Mouse (Mus musculus) urinary bladder, adult 2 months (tissue): ENCODE data around the gene Tmem221. TPM values are rescaled to one million over a fixed set of nuclear protein-coding genes. Genes with fewer than 3 reads are reported as not detected.
A peak's percentile ranks its signal among the peaks of the same experiment; 100 is the strongest.

ENCODE experiments used
- DNase-seq: peaks from one replicate; pipeline ENCODE4 v3.0.0; 2022; ENCODE audit warnings: low spot score
- polyA plus RNA-seq: library from polyadenylated mRNA; depleted of rRNA; stranded (reverse); fragments of >200 nt; gene quantifications from 2 replicates; pipeline ENCODE4 v1.2.3, GENCODE M21; 2012; rRNA removed

The Tmem221 gene
- polyA plus RNA-seq = 2.3 and 3.0 TPM in 2 replicates

DNA sequence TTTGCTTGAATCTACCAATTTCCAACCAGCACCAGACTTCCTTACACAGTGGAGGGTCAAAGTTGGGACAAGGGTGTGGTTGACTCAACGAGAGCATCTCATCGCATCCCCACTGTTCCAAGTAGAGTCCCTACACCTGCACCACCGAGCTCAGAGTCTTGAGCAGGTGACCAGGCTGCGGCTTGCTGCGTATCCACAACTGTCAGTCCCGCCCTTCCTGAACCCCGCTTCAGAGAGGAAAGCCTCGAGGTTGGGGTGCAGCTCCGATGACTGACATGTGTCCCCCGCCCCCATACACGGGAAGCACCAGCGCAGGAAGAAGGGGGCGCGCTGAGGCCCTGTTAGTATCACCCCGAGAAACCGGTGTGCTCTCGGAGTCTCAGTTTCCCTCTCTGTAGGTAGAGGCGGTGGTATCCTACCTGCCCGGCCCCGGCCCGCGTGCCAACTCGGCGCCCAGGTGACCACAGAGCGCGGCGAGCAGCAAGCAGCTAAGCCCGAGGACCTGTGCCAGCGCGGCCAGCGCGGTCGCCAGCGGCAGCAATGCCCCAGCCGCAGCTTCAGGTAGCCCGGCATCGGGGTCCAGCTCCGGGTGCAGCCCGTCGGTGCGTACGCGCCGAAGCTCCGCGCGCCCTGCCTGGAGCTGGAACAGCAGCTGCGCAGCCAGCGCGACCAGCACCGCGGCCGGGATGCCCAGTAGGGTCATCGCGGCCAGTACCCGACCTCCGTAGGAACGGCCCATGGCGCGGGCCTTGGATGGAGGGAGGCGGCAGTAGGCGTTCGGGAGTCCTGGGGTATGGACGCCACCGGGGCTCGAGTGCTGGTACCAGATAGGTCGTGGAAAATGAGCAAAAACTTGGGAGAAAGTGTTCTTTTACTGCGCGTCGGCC is at the start of gene Tmem221:
Gene Tmem221, minus strand, starts transcription at position 801 of the 887 bp plus-strand sequence.
- no peak for DNase-seq

- DNase-seq = no peak
Measured at GRCm38 (mm10) chr8:71604021-71604420, 45.4 kb upstream of the Tmem221 start.

GRCm38 (mm10) chr8:71602666-71603334 is 44.1 kb upstream of the Tmem221 start:
- peak; percentile 55 for DNase-seq

DNA sequence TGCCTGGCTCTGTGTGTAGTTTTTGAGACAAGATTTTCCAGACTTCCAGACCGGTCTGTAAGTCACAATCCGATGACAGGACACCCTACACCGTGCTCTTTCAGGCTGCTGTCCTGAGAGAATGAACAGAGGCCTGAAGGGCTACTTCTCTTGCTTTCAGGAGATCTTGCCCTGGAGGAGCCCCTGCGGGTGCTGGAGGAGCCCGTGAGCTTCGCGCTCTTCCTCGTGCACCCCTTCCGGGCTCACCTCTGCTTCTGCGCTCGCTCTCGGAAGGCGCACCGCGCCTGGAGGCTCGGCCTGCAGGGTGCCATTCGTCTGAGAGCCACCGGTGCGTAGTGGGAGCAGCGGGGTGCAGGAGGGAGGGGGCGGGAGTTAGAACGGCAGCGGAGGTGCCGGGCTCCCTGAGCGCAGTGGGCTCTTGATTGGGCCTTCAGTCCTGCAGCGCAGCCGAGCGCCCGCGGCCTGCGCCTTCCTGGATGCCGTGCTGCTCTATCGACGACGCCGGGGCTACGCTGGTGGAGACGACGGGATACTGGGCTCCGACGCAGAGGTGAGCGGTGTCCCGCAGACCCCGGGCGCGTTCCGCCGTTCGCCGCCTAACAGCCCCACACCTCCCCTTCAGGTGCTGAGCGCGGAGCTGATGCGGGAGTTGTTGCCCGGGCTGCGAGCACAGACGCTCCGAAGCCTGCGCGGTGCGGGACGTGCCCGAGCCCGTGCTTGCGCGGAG is 43.4 kb upstream of the Tmem221 start:
- no peak for DNase-seq

DNA sequence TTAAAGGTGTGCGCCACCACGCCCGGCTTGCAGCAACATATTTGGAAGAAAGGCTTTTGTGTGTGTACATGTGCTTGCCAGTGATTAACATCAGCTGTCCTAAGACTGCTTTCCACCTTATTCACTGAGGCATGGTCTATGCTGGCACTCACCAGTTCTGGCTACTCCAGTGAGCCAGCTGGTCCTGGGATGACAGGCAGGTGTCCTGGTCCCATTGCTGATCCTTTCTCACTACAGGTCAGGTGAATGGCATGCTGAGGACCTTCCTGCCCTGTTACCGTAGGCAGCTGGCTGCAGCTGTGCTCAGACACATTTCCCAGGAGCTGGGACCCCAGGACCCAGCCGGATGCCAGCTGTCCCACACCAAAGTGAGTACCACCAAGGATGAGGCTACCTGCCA is 40.2 kb upstream of the Tmem221 start:
- no peak for DNase-seq

DNA sequence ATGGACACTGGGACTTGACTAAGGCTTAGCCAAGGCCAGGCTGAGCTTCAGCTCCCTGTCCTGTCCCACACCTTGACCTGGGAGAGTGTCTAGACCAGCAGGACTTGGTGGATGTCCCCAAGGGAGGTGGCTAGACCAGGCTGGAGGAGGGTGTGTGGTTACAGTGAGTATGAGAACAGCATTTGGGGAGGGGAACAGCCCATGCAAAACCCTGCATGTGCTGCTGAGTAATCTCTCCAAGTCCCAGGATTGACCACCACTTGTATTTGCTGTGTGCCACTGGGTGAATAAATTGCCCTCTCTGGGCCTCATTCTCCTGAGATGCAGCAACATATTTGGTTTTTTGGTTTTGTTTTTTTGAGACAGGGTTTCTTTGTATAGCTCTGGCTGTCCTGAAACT is 39.7 kb upstream of the Tmem221 start:
- DNase-seq = no peak

- DNase-seq = no peak
Measured at GRCm38 (mm10) chr8:71597451-71597850, 38.8 kb upstream of the Tmem221 start, which contains the start of gene Fam129c. Fam129c (plus strand) TSS chr8:71597648.

DNA sequence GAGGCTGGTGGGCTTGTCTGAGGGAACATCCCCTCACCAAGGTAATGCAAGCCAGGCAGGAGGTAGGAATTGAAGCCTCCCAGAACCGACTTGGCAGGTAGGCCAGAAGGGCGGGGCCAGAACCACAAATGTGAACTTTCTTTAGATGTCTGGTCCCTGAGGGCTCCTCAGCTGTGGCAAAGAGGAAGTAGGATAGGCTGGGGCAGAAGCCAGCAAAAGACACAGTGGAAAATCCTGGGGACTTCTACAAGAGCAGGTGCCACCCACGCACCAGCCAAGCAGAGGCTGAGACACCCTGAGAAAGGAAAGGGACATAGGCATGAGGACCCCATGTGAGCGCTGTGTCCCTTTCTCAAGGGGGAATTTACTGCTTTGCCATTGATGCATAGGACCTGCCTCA is 38.1 kb upstream of the Tmem221 start:
- no peak for DNase-seq

DNA sequence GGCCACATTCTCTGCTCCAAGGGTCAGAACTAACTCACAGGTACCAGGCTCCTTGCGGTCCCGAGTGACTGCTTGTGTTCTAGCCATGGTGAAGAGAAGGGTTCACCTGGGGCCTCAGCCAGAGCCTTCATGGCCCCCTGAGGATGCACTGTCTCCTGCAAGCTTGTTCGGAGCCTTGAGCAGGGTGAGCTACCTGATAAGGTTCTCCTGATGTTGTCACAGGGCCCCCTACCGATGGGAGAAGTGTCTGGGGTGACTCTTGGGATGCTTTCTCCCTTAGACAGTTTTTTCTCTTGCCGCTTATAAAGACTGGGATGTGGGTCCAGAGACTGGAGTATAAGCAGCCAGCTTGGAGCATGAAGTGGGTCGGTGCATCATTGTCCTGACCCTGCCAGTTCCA is 37.7 kb upstream of the Tmem221 start:
- DNase-seq = no peak

- DNase-seq = peak; percentile 84
Measured at GRCm38 (mm10) chr8:71595862-71596261, 37.2 kb upstream of the Tmem221 start.

- no peak for DNase-seq
Measured at GRCm38 (mm10) chr8:71594324-71594722, 35.7 kb upstream of the Tmem221 start.

- peak; percentile 21 for DNase-seq
Measured at GRCm38 (mm10) chr8:71593556-71594323, 35.1 kb upstream of the Tmem221 start.

DNA sequence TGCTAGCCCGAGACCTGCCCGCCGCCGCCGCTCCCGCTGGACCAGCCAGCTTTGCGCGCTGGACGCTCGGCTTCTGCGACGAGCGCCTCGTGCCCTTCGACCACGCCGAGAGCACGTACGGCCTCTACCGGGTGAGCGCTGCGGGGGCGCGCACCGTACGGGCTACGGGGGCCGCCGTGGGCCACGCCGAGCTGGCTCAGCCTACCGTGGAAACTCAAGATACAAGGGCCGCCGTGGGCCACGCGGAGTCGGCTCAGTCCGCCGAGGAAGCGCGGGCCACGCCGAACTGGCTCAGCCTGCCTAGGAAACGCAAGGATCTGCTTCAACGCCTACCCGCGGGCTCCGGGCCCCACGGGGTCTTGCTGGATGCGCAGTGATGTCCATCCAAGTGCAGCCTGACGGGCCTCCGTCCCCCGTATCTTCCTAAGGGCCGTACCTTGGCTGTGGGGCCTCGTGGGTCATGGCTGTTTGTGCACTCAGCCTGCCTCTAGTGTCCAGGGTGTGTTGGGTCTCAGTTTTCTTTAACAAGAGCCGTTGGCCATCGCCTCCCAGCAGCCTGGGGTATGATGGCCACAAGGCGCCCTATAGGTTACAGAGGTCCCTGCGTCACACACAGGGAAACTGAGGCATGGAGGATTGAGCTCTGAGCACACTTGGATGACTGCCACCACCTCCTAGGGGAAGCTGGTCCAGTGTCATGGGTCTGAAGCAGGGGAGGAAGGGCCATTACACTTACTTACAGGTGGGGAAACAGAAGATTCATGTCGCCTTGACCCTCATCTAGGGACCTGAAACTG is 33.9 kb upstream of the Tmem221 start:
- no peak for DNase-seq

- peak; percentile 97 for DNase-seq
Measured at GRCm38 (mm10) chr8:71591471-71592373, 33.1 kb upstream of the Tmem221 start, which contains the start of gene Pgls. Pgls (plus strand) TSS chr8:71592176.

DNA sequence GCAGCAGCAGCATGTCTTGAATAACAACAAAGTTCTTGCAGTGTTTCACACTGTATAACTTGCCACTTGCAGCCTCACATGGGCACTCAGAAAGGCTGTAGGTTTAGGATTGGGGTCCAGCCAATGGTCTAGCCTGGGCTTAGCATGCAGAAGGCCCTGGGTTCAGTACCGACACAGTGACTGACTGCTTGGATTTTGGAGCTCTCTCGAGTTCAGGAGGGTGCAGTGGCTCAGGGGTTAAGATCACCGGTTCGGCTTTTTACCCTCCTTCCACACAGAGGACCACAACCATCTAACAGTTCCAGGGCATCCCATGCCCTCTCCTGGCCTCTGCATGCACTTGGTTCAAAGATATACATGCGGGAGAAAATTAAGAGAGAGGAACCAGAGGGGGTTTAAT is 32.3 kb upstream of the Tmem221 start:
- no peak for DNase-seq

DNA sequence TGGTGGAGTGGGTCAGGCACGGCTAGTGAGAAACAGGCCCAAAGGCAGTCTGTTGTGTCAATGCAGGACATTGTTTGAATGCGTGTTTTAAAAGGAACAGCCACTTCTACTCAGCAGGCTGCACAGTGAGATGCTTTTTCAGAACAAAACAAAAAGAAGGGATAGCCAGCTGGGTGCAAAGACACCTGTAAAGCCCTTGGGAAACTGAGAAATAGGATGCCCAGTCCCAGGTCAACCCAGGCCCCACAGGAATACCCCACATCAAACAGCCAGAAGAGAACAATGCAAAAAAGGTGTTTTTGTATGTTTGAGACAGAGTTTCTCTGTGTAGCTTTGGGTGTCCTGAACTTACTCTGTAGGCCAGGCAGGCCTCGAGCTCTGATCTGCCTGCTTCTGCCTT is 30.1 kb upstream of the Tmem221 start:
- no peak for DNase-seq

- peak; percentile 24 for DNase-seq
Measured at GRCm38 (mm10) chr8:71586891-71587290, 28.2 kb upstream of the Tmem221 start.

GRCm38 (mm10) chr8:71580201-71580600 is 21.5 kb upstream of the Tmem221 start:
- DNase-seq = no peak

DNA sequence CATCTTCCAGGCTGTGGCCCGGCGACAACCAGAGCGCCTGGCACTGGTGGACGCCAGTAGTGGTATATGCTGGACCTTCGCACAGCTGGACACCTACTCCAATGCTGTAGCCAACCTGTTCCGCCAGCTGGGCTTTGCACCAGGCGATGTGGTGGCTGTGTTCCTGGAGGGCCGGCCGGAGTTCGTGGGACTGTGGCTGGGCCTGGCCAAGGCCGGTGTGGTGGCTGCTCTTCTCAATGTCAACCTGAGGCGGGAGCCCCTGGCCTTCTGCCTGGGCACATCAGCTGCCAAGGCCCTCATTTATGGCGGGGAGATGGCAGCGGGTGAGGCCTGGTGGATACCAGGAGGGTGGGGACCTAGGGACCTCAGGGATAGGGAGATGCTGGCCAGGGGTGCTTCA is 20.8 kb upstream of the Tmem221 start:
- no peak for DNase-seq

GRCm38 (mm10) chr8:71579009-71579408 is 20.3 kb upstream of the Tmem221 start:
- DNase-seq = no peak
